Mouse (Mus musculus): ENCODE results near the gene B4galnt2. TPM values are rescaled to one million over a fixed set of nuclear protein-coding genes. Genes with fewer than 3 reads are reported as not detected.

Gene B4galnt2
- total and polyA plus RNA-seq, 3 experiments, result 0.34 to 1.9 (median 0.42) TPM

DNA sequence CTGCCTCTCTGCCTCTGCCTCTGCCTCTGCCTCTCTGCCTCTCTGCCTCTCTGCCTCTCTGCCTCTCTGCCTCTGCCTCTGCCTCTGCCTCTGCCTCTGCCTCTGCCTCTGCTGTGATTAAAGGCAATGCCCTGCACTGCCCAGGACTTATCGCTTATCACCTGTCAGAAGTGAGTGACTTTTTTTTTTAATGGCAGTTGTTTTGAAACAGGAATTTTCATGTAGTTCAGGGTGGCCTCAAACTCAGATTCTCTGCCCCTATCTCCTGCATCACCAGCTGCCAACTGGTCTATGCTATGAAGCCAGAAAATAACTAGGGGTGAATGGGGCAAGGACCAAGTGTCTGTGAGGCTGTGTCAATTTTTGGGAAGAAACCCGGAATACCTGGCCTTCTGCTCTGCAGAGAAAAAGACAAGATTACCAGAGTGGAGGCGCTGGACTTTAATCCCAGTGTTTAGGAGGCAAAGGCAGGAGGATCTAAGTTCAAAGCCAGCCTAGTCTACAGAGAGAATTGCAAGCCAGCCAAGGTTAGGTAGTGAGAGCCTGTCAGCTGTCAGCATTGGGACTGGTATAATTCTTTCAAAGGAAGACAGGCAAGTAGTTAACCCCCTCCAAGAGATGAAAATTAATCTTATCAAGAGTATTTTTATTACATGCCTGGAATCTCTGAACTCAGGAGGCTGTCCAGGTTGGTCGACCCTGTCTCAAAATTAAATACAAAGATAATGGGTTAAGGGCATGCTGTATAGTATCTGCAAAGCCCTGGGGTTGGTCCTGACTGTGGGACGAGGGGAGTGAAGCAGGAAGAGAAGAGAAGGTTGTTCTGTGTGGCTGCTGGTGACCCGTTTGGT, 88.1 kb downstream of the B4galnt2 start:
- Histone ChIP-seq H3K27ac (ENCODE audit: insufficient read depth, low read depth) (no peak overlapping the region), H3K27me3 (replicated peaks) (peaks cover 47% of the 10 kb centered on the region), H3K9ac (ENCODE audit: insufficient read depth, low read depth) (no peak overlapping the region), H3K79me2 (replicated peaks; ENCODE audit: control insufficient read depth, extremely low read depth, insufficient read depth, poor library complexity, severe bottlenecking) (no peaks in the 10 kb centered on the region), H3K4me2 (ENCODE audit: insufficient read depth, low read depth, poor library complexity, severe bottlenecking) (no peak overlapping the region), H3K9me3 (replicated peaks; ENCODE audit: low read length) (peaks cover 21% of the 10 kb centered on the region), H3K4me1 (ENCODE audit: control insufficient read depth in 1 of 2, insufficient read depth in 2 of 2) (peaks cover 0 to 40% of the 10 kb centered on the region in 2 experiments; a peak in 3 of 4 replicates), H3K4me3 (replicated peaks in 1 of 3; ENCODE audit: low read depth in 2 of 3, low read length in 2 of 3, poor library complexity in 1 of 3) (no peak overlapping the region), H3K36me3 (replicated peaks in 1 of 2; ENCODE audit: control insufficient read depth in 1 of 2, insufficient read depth in 1 of 2, low read length in 1 of 2) (peaks cover 15 to 27% of the 10 kb centered on the region in 2 experiments)
- TF ChIP-seq JUN (IDR thresholded peaks at IDR 0.05; ENCODE audit: insufficient read depth, low read depth, low read length) (no peak), MAFK (IDR thresholded peaks at IDR 0.05; ENCODE audit: insufficient replicate concordance, low read length) (0 out of 2 replicates have a peak, but pooled peaks have one; percentile 26), CHD2 (IDR thresholded peaks at IDR 0.05; ENCODE audit: low read length) (no peak)
- dilution Hi-C loops (cut with MboI; ENCODE audit: extremely low pct_ligation_motif_present, extremely low pct_unique_long_range_greater_than_20kb, low sequenced_read_pairs), result no loop called here
- in situ Hi-C loops (cut with MboI; ENCODE audit: low pct_ligation_motif_present, low pct_unique_long_range_greater_than_20kb, low sequenced_read_pairs), result loop anchor here (10.0 kb wide), 1 partner anchor 118 kb away; no protein-coding TSS in a partner anchor
- DNase-seq (ENCODE audit: extremely low read depth), result no peak

DNA sequence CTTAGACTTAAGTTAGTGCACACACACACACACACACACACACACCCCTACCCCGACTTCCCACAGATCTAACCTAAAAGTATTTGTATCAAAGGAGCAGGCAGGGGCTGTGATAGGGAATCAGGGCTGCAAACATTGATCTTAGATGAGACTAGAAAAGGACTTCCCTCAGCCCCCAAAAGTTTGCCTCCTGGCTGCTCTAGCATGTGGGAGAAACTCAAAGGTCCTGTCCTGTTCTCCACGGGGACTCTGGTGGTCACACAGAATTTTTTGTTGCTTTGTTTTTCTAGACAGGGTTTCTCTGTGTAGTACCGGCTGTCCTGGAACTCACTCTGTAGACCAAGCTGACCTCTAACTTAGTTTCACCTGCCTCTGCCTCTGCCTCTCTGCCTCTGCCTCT, 89.1 kb downstream of the B4galnt2 start:
- no peaks in the 10 kb centered on the region for H3K79me2 ChIP-seq (replicated peaks; ENCODE audit: control insufficient read depth, extremely low read depth, insufficient read depth, poor library complexity, severe bottlenecking)
- dilution Hi-C loops (cut with MboI; ENCODE audit: extremely low pct_ligation_motif_present, extremely low pct_unique_long_range_greater_than_20kb, low sequenced_read_pairs) (no loop called here), in situ Hi-C loops (cut with MboI; ENCODE audit: low pct_ligation_motif_present, low pct_unique_long_range_greater_than_20kb, low sequenced_read_pairs) (loop anchor here (10.0 kb wide), 1 partner anchor 119 kb away; no protein-coding TSS in a partner anchor)
- TF ChIP-seq MAZ (IDR thresholded peaks at IDR 0.05; ENCODE audit: low read depth, low read length) (no peak), RCOR1 (conservative IDR thresholded peaks at IDR 0.05; ENCODE audit: low read depth, low read length) (no peak)
- H3K4me3 ChIP-seq (replicated peaks in 1 of 3; ENCODE audit: low read depth in 2 of 3, low read length in 2 of 3, poor library complexity in 1 of 3), result no peak overlapping the region
- H3K36me3 ChIP-seq (replicated peaks in 1 of 2; ENCODE audit: control insufficient read depth in 1 of 2, insufficient read depth in 1 of 2, low read length in 1 of 2), result peaks cover 6 to 18% of the 10 kb centered on the region in 2 experiments
- peaks cover 12% of the 10 kb centered on the region for H3K9me3 ChIP-seq (replicated peaks; ENCODE audit: low read length)
- no peak overlapping the region for H3K27ac ChIP-seq (ENCODE audit: insufficient read depth, low read depth)
- no peak overlapping the region for H3K9ac ChIP-seq (ENCODE audit: insufficient read depth, low read depth)
- peaks cover 0 to 37% of the 10 kb centered on the region in 2 experiments; a peak in 3 of 4 replicates for H3K4me1 ChIP-seq (ENCODE audit: control insufficient read depth in 1 of 2, insufficient read depth in 2 of 2)
- H3K4me2 ChIP-seq (ENCODE audit: insufficient read depth, low read depth, poor library complexity, severe bottlenecking), result no peak overlapping the region
- DNase-seq (ENCODE audit: extremely low read depth), result no peak
- H3K27me3 ChIP-seq (replicated peaks), result peaks cover 53% of the 10 kb centered on the region

DNA sequence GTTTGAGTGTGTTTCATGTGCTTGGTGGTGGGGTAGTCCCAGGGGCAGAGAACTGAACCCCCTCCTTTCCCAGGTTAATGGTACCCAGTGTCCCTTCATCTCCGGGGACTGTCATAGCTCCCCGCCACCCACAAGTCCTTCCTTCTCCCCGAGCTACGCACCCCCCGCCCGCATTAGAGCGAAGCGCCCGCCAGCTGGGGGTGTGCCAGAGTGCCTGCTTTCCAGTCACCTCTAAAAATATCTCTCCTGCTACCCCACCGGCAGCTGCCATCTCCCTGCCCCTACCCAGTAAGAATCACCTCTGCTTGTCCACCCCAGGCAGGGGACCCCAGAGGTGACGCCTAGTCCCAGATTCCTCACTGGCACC, 89.8 kb downstream of the B4galnt2 start:
- in situ Hi-C loops (cut with MboI; ENCODE audit: low pct_ligation_motif_present, low pct_unique_long_range_greater_than_20kb, low sequenced_read_pairs), result loop anchor here (10.0 kb wide), 1 partner anchor 120 kb away; no protein-coding TSS in a partner anchor
- TF ChIP-seq POLR2AphosphoS2 (IDR thresholded peaks at IDR 0.05; ENCODE audit: low read depth, low read length) (0 out of 2 replicates have a peak, but pooled peaks have one; percentile 27), CHD2 (IDR thresholded peaks at IDR 0.05; ENCODE audit: low read length) (0 out of 2 replicates have a peak, but pooled peaks have one; percentile 6), CTCF (conservative IDR thresholded peaks at IDR 0.05 in 1 of 2, IDR thresholded peaks at IDR 0.05 in 1 of 2; ENCODE audit: low read depth in 2 of 2, low read length in 2 of 2) (no peak), ZKSCAN1 (IDR thresholded peaks at IDR 0.05; ENCODE audit: borderline replicate concordance, low read depth, low read length) (no peak), HCFC1 (IDR thresholded peaks at IDR 0.05; ENCODE audit: low read depth, low read length) (no peak), MXI1 (IDR thresholded peaks at IDR 0.05; ENCODE audit: low read depth, low read length) (no peak), MYC (IDR thresholded peaks at IDR 0.05; ENCODE audit: low read depth, low read length) (no peak), EP300 (IDR thresholded peaks at IDR 0.05; ENCODE audit: low read length) (no peak), ETS1 (conservative IDR thresholded peaks at IDR 0.05; ENCODE audit: low read depth, low read length) (no peak), ZMIZ1 (IDR thresholded peaks at IDR 0.05; ENCODE audit: low read depth, low read length) (no peak), USF1 (IDR thresholded peaks at IDR 0.05; ENCODE audit: low read depth, low read length) (no peak), GABPA (IDR thresholded peaks at IDR 0.05; ENCODE audit: insufficient replicate concordance, low read depth, low read length) (no peak), POLR2A (IDR thresholded peaks at IDR 0.05; ENCODE audit: low read depth, low read length) (no peak), SMC3 (IDR thresholded peaks at IDR 0.05; ENCODE audit: low read depth, low read length) (no peak), IRF4 (IDR thresholded peaks at IDR 0.05; ENCODE audit: low read depth, low read length) (no peak)
- peaks cover 0 to 37% of the 10 kb centered on the region in 2 experiments; a peak in 3 of 4 replicates for H3K4me1 ChIP-seq (ENCODE audit: control insufficient read depth in 1 of 2, insufficient read depth in 2 of 2)
- dilution Hi-C loops (cut with MboI; ENCODE audit: extremely low pct_ligation_motif_present, extremely low pct_unique_long_range_greater_than_20kb, low sequenced_read_pairs), result no loop called here
- H3K79me2 ChIP-seq (replicated peaks; ENCODE audit: control insufficient read depth, extremely low read depth, insufficient read depth, poor library complexity, severe bottlenecking), result no peaks in the 10 kb centered on the region
- H3K4me3 ChIP-seq (replicated peaks in 1 of 3; ENCODE audit: low read depth in 2 of 3, low read length in 2 of 3, poor library complexity in 1 of 3), result peak overlapping the region in 2 of 3 experiments; percentile 41 to 54
- peaks cover 8% of the 10 kb centered on the region for H3K9me3 ChIP-seq (replicated peaks; ENCODE audit: low read length)
- no peak overlapping the region for H3K27ac ChIP-seq (ENCODE audit: insufficient read depth, low read depth)
- peak overlapping the region; percentile 72 for H3K4me2 ChIP-seq (ENCODE audit: insufficient read depth, low read depth, poor library complexity, severe bottlenecking)
- H3K9ac ChIP-seq (ENCODE audit: insufficient read depth, low read depth), result peak overlapping the region; percentile 31; the same call in 1 of the 2 replicates
- H3K36me3 ChIP-seq (replicated peaks in 1 of 2; ENCODE audit: control insufficient read depth in 1 of 2, insufficient read depth in 1 of 2, low read length in 1 of 2), result peaks cover 0 to 11% of the 10 kb centered on the region in 2 experiments
- no peak for DNase-seq (ENCODE audit: extremely low read depth)
- peaks cover 54% of the 10 kb centered on the region for H3K27me3 ChIP-seq (replicated peaks)

All from CH12.LX (cell line).